Mouse (Mus musculus): ENCODE measurements around the gene Keap1. TPM values are rescaled to one million over a fixed set of nuclear protein-coding genes. Genes with fewer than 3 reads are reported as not detected.
"Not testable (repeated sequence)": the region's sequence is repeated elsewhere in the genome, so short reads cannot be mapped to it uniquely, and the experiment has no call there.

Keap1 gene
- polyA plus RNA-seq, 1 experiment from 2014 or later = 47.1 TPM

DNA sequence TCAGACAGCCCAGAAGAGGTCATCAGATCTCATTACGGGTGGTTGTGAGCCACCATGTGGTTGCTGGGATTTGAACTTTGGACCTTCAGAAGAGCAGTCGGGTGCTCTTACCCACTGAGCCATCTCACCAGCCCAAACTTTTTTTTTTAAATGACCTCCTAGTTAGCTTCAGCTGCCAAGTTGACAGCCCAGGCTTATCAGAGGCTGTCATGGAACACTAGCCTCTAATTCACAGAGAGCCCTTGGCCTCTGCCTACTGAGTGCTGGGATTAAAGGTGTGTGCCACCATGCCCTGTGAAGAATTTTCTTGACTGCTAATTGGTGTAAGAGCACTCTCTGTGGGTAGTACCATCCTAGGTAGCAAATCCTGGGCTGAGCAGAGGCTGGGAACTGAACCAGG, 15.7 kb downstream of the Keap1 start:
- not testable (repeated sequence) for DNase-seq (ENCODE audit: low spot score)
- 98% methylated on average over 2 of the region's 2 CpGs for WGBS
- peaks cover 44% of the 10 kb centered on the region for H3K27me3 ChIP-seq (ENCODE audit: low read depth, poor library complexity, severe bottlenecking)

DNA sequence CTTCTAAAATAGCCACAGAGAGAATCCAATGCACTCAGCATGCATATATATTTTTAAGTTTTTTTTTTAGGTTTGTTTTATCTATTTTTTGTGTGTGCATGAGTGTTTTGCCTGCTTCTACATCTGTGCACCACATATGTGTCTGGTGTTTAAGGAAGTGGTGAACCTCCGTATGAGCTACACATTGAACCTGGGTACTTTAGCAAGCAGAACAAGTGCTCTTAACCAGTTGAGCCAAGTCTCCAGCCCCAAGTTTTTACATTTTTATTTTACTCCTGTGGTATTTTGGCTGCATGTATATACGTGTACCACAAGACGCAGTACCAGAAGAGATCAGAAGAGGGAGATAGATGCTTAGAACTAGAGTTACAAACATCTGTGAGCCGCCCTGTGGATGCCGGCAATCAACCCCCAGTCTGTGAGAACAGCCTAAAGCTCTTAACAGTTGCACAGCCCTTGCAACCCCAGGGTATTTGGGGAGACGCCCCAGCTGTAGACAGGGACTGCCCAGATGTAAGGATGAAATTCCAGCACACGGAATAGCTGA, 17.7 kb downstream of the Keap1 start:
- WGBS = 17% methylated on average over 7 of the region's 7 CpGs
- no peaks in the 10 kb centered on the region for H3K36me3 ChIP-seq
- no peak overlapping the region for H3K27ac ChIP-seq (replicated peaks)
- peaks cover 35% of the 10 kb centered on the region for H3K27me3 ChIP-seq (ENCODE audit: low read depth, poor library complexity, severe bottlenecking)
- H3K9me3 ChIP-seq (replicated peaks) = peaks cover 10% of the 10 kb centered on the region
- peaks cover 21% of the 10 kb centered on the region for H3K4me1 ChIP-seq
- no peak for DNase-seq (ENCODE audit: low spot score)
- no peak overlapping the region for H3K4me3 ChIP-seq

More for the DNA sequence above, 15.7 kb downstream of the Keap1 start:
- peaks cover 26% of the 10 kb centered on the region for H3K4me1 ChIP-seq
- not testable (repeated sequence) for H3K9me3 ChIP-seq (replicated peaks); H3K36me3 ChIP-seq; H3K4me3 ChIP-seq; H3K27ac ChIP-seq (replicated peaks)

DNA sequence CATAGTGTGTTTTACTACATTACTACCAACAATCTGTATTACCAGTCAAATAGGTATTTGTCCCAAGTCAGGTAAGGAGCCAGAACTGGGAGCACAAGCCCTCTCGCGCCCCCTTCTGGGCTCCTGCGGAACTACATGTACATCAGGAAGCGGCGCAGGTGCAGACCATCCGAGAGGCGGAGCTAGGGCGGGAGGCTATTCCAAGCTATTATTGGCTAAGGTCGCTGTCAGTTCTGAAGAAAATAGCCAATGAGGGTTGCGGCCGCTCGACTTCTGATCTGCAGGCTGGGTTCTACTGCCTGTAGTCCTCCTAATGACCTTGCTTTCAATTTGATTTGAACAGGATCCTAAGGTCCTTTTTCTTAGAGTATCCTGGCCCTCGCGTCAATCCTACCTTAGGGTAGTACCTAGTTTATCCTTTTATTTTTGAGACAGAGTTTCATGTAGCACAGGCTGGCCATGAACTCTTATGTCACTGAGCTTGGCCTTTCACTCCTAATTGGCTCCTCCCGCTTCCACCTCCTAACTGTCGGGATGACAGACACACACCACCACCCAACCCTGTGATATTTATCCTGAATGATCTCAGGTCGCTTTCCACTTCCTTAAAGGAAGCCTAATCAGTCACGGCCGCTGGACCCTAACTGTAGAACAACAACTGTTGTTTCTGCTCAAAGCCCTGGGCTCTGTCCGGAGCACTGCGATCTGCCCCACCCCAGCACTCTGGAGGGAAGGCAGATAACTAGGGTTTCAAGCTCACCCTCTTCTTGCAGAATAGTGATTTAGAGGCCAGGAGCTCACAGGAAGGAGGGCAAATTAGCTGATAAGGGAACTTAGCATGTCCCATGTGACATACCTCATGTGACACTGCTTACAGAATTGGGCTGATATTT, 18.4 kb downstream of the Keap1 start:
- peak overlapping the region; percentile 28; the same call in 1 of the 2 replicates for H3K27ac ChIP-seq (replicated peaks)
- H3K4me3 ChIP-seq = peak overlapping the region; percentile 41
- peaks cover 26% of the 10 kb centered on the region for H3K4me1 ChIP-seq
- peaks cover 29% of the 10 kb centered on the region for H3K27me3 ChIP-seq (ENCODE audit: low read depth, poor library complexity, severe bottlenecking)
- H3K36me3 ChIP-seq = no peaks in the 10 kb centered on the region
- WGBS = 16% methylated on average over 21 of the region's 21 CpGs
- peaks cover 10% of the 10 kb centered on the region for H3K9me3 ChIP-seq (replicated peaks)
- peak; percentile 87 for DNase-seq (ENCODE audit: low spot score)

DNA sequence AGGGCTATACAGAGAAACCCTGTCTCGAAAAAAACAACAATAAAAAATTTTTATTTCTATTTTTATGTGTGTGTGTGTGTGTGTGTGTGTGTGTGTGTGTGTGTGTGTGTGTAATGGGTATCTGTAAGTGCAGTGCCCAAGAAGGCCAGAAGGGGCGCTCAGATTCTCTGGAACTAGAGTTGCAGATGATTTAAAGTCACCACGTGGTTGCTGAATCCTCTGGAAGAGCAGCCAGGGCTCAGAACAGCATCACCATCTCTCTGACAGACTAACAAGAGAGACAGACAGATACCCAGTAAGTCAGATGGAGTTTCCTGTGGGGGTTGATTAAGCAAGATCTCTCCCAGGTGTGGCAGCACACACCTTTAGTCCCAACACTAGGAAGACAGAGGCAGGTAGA, 19.3 kb downstream of the Keap1 start:
- Histone ChIP-seq H3K27ac (replicated peaks) (no peak overlapping the region), H3K4me1 (peaks cover 18% of the 10 kb centered on the region), H3K4me3 (no peak overlapping the region), H3K27me3 (ENCODE audit: low read depth, poor library complexity, severe bottlenecking) (peaks cover 20% of the 10 kb centered on the region), H3K9me3 (replicated peaks) (peaks cover 10% of the 10 kb centered on the region), H3K36me3 (no peaks in the 10 kb centered on the region)
- WGBS = 57% methylated on average over 3 of the region's 3 CpGs
- no peak for DNase-seq (ENCODE audit: low spot score)

DNA sequence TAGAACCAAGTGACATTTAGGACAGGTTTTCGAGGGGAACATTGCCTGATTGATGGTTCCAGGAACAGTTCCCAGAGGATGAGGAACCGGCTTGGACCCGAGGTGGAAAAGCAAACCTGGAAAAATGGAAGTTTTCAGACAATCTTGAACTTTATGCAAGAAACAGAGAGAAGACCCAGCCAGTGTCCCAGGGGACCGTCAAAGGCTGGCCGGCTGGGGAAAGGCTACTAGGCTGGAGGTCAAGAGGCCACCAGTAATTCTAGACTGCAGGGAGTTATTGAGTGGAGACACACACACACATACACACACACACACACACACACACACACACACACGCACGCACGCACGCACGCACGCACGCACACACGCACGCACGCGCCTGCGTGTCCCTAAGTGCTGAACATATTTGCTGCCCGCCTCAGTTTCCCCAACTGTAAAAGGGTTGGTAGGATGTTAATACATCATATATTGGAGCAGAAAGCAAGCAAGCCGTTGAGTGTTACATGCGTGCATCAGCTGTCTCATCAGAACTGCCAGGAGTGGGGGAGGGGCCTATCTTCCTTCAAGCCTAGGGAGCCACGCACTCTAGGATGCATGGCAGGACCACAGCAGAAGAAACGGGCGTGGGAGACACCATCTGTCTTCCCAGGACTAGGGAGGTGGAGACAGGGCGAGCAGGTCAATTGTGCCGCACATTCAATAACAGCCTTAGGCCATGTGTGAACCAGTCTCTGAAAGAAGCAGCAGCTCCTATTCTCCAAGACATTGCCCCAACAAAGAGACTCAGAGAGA, 22.9 kb downstream of the Keap1 start:
- no peak overlapping the region for H3K4me3 ChIP-seq
- no peak for DNase-seq (ENCODE audit: low spot score)
- no peak overlapping the region for H3K27ac ChIP-seq (replicated peaks)
- H3K9me3 ChIP-seq (replicated peaks) = no peaks in the 10 kb centered on the region
- no peaks in the 10 kb centered on the region for H3K36me3 ChIP-seq
- H3K4me1 ChIP-seq = peaks cover 18% of the 10 kb centered on the region
- peaks cover 11% of the 10 kb centered on the region for H3K27me3 ChIP-seq (ENCODE audit: low read depth, poor library complexity, severe bottlenecking)
- WGBS = 79% methylated on average over 25 of the region's 25 CpGs

DNA sequence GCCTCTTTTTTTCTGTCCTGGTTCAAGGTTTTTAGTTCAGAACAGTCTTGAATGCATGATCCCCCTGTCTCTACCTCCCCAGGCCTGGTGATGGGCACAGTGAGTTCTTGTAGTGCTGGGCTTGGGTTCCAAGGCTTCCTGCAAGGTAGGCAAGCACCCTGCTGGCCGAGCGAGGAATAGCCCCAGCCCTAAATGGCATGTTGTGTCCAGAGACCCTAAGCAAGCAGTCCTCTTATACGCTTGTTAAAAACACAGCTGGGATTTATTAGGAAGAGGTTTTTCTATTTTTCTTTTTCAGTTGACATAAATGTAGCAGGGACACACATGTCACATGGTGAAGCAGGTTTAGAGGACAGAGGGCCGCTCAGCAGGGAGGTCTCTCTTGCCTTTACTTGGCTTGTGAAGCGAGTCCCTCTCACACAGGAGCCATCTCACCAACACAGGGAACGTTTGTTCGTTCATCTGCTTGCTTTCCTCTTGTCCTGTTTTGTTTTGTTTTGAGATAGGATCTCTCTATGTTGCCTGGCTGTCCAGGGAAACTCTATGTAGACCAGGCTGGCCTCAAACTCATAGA, 25.5 kb downstream of the Keap1 start:
- Histone ChIP-seq H3K36me3 (no peaks in the 10 kb centered on the region), H3K27ac (replicated peaks) (no peak overlapping the region), H3K4me1 (peaks cover 17% of the 10 kb centered on the region), H3K4me3 (no peak overlapping the region), H3K27me3 (ENCODE audit: low read depth, poor library complexity, severe bottlenecking) (peaks cover 11% of the 10 kb centered on the region), H3K9me3 (replicated peaks) (no peaks in the 10 kb centered on the region)
- WGBS = 47% methylated on average over 7 of the region's 7 CpGs
- DNase-seq (ENCODE audit: low spot score) = peak; percentile 39

DNA sequence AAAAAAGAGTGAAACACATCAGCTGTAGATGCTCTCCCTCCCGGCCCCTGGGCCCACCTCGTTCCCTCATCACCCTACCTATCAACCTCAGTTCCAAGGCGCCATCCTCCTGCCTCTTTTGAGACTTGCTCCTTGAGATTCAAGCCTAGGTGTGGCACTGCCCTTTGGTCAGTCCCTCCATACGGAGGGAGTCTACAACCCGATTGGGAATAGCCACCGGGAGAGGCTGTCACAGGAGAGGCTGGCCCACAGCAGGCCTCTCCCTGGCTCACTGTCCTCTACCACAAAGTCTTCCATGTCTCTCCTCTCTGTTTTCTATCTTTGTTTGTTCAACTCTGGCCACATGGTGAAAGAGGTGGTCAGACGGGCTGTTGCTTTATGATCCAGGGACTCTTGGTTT, 27.5 kb downstream of the Keap1 start:
- H3K27ac ChIP-seq (replicated peaks) = no peak overlapping the region
- no peak for DNase-seq (ENCODE audit: low spot score)
- H3K36me3 ChIP-seq = no peaks in the 10 kb centered on the region
- peaks cover 11% of the 10 kb centered on the region for H3K4me1 ChIP-seq
- 0 out of 2 replicates have a peak, but pooled peaks cover under 1% of the 10 kb centered on the region for H3K27me3 ChIP-seq (ENCODE audit: low read depth, poor library complexity, severe bottlenecking)
- H3K9me3 ChIP-seq (replicated peaks) = no peaks in the 10 kb centered on the region
- WGBS = 86% methylated on average over 7 of the region's 7 CpGs
- H3K4me3 ChIP-seq = no peak overlapping the region

DNA sequence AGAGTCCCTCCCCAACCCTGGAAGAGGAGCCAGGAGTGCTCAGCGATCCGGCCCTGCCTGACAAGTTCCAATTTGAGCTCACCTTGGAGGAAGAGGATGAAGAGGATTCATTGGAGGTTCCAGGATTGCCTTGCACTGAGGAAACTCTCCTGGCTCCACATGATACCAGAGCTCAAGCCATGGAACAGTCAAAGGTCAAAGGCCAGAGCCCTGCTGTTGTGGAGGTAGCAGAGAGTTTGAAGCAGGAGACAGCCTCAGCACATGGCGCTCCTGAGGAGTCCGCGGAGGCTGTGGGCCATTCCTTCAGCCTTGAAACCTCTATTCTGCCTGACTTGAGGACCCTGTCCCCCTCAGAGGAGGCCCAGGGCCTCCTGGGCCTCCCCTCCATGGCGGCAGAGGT, 28.3 kb downstream of the Keap1 start:
- Histone ChIP-seq H3K4me1 (peaks cover 5% of the 10 kb centered on the region), H3K27me3 (ENCODE audit: low read depth, poor library complexity, severe bottlenecking) (no peaks in the 10 kb centered on the region), H3K9me3 (replicated peaks) (no peaks in the 10 kb centered on the region), H3K36me3 (no peaks in the 10 kb centered on the region), H3K27ac (replicated peaks) (no peak overlapping the region), H3K4me3 (no peak overlapping the region)
- WGBS = 76% methylated on average over 6 of the region's 6 CpGs
- no peak for DNase-seq (ENCODE audit: low spot score)

DNA sequence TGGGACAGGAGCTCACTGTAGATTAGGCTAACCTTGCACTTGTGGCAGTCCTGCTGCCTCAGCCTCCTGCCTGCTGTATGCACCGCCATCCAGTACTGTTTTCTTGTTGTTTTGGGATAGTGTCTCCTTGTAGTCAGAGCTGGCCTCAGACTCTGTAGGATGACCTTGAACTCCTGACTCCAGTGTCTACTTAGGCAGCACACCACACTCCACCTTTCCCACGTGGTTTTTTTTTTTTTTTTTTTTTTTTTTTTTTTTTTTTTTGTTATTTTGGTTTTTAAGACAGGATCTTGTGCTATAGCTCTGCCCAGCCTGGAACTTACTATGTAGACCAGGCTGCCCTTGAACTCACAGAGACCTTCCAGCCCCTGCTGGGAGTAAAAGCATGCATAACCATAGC, 30.5 kb downstream of the Keap1 start:
- Histone ChIP-seq H3K27ac (replicated peaks) (no peak overlapping the region), H3K27me3 (ENCODE audit: low read depth, poor library complexity, severe bottlenecking) (no peaks in the 10 kb centered on the region), H3K36me3 (no peaks in the 10 kb centered on the region), H3K9me3 (replicated peaks) (no peaks in the 10 kb centered on the region), H3K4me3 (no peak overlapping the region), H3K4me1 (peaks cover 16% of the 10 kb centered on the region)
- WGBS = 80% methylated on average over 2 of the region's 2 CpGs
- no peak for DNase-seq (ENCODE audit: low spot score)

DNA sequence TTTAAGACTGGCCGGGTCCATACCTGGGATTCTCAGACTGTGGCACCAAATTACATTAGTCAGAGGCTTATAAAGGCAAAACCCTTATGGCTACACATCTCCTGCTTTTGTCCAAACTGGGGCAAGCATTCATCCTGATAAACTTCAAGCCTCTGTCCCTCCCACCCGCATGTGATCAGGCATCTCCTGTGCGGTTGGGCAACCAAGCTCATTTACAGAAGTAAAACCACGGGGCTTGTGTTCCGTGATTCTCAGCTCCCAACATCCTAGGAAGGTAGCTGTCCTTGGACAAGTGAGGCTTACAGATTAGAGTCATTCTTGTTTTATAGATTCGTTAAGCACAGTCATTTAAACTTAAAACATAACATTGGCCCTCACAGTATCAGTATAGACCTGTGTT, 32.3 kb downstream of the Keap1 start:
- 90% methylated on average over 6 of the region's 6 CpGs for WGBS
- DNase-seq (ENCODE audit: low spot score) = no peak
- no peaks in the 10 kb centered on the region for H3K9me3 ChIP-seq (replicated peaks)

DNA sequence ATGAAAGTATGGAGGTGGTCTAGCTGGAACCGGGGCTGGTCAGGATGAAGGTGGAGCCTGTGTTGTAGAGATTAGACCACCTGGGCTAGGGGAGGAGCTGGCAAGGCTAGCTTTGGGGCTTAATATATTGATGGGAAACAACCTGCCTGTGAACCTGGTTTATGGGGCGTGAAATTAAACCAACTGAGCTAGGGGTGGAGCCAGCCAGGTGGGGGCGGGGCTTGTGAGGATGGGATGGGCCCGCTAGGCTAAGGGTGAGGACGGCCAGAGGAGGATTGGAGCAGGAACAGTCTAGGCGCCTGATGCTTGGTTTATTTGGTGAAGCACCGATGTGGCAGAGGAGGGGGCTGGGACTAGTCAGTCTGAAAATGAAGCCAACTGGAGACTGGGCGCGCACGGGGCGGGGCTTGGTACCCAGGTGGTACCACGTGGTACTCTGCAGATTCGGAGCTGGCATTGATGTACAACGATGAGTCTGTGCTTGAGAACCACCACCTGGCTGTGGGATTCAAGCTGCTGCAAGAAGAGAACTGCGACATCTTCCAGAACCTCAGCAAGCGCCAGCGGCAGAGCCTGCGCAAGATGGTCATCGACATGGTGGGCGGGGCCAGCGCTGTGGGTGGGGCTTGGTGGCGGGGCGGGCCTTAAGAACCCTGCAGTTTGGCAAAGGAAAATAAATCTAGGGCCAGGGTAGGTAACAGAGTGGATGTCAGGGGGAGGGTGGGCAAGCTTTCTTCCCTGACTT, 34.5 kb downstream of the Keap1 start:
- H3K9me3 ChIP-seq (replicated peaks) = no peaks in the 10 kb centered on the region
- 2% methylated on average over 23 of the region's 23 CpGs for WGBS
- no peaks in the 10 kb centered on the region for H3K36me3 ChIP-seq
- H3K4me1 ChIP-seq = peaks cover 11% of the 10 kb centered on the region
- peak; percentile 45 for DNase-seq (ENCODE audit: low spot score)
- H3K4me3 ChIP-seq = peak overlapping the region; percentile 57
- no peaks in the 10 kb centered on the region for H3K27me3 ChIP-seq (ENCODE audit: low read depth, poor library complexity, severe bottlenecking)
- H3K27ac ChIP-seq (replicated peaks) = no peak overlapping the region

More for the DNA sequence above, 32.3 kb downstream of the Keap1 start:
- no peaks in the 10 kb centered on the region for H3K36me3 ChIP-seq
- no peaks in the 10 kb centered on the region for H3K27me3 ChIP-seq (ENCODE audit: low read depth, poor library complexity, severe bottlenecking)
- H3K4me1 ChIP-seq = peaks cover 16% of the 10 kb centered on the region
- no peak overlapping the region for H3K4me3 ChIP-seq
- no peak overlapping the region for H3K27ac ChIP-seq (replicated peaks)

DNA sequence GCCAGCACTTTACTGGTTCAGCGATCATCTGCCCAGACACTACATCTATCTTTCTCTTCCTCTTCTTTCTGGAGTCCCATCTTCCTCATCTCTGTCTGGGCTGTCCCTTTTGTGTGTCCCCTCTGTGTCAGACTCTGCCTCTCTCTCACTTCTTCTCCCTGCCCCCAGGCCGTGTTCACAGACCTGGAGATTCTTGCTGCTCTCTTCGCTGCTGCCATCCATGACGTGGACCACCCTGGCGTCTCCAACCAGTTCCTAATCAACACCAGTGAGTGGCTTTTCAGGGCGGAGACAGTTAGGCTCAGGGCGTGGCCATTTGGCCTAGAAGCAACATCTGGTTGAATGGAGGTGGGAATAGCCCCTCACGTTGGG, 35.0 kb downstream of the Keap1 start:
- 24% methylated on average over 8 of the region's 8 CpGs for WGBS
- Histone ChIP-seq H3K4me1 (peaks cover 11% of the 10 kb centered on the region), H3K4me3 (peak overlapping the region; percentile 57), H3K27ac (replicated peaks) (no peak overlapping the region), H3K36me3 (no peaks in the 10 kb centered on the region), H3K27me3 (ENCODE audit: low read depth, poor library complexity, severe bottlenecking) (no peaks in the 10 kb centered on the region), H3K9me3 (replicated peaks) (no peaks in the 10 kb centered on the region)
- DNase-seq (ENCODE audit: low spot score) = no peak

Data from midbrain, embryonic 10.5 days (tissue).